Mouse (Mus musculus): ENCODE data around the gene Hist1h1d.
"Not testable (repeated sequence)": the region's sequence is repeated elsewhere in the genome, so short reads cannot be mapped to it uniquely, and the experiment has no call there.

The Hist1h1d gene

GRCm38 (mm10) chr13:23591886-23592285 lies 38.8 kb downstream of the Hist1h1d start:
- not testable (repeated sequence) for DNase-seq (ENCODE audit: low read depth, low spot score)

GRCm38 (mm10) chr13:23592614-23593013 lies 39.6 kb downstream of the Hist1h1d start:
- no peak for DNase-seq (ENCODE audit: low read depth, low spot score)

- peak; percentile 28 for DNase-seq (ENCODE audit: low read depth, low spot score)
These were observed 40.1 kb downstream of the Hist1h1d start for GRCm38 (mm10) chr13:23593051-23593770.

- DNase-seq (ENCODE audit: low read depth, low spot score): no peak
These were observed 42.1 kb downstream of the Hist1h1d start for GRCm38 (mm10) chr13:23595185-23595584.

- no peak for DNase-seq (ENCODE audit: low read depth, low spot score)
These were observed 42.7 kb downstream of the Hist1h1d start for GRCm38 (mm10) chr13:23595622-23596372.

- peak; percentile 83 for DNase-seq (ENCODE audit: low read depth, low spot score)
These were observed 44.9 kb downstream of the Hist1h1d start for GRCm38 (mm10) chr13:23597957-23598356.

GRCm38 (mm10) chr13:23603182-23603699 lies 50.2 kb downstream of the Hist1h1d start:
- no peak for DNase-seq (ENCODE audit: low read depth, low spot score)

- DNase-seq (ENCODE audit: low read depth, low spot score): no peak
These were observed 51.4 kb downstream of the Hist1h1d start for GRCm38 (mm10) chr13:23604452-23604851.

GRCm38 (mm10) chr13:23605052-23605451 lies 52.0 kb downstream of the Hist1h1d start:
- no peak for DNase-seq (ENCODE audit: low read depth, low spot score)

GRCm38 (mm10) chr13:23609209-23609608 lies 56.1 kb downstream of the Hist1h1d start:
- DNase-seq (ENCODE audit: low read depth, low spot score): no peak

GRCm38 (mm10) chr13:23609844-23610243 lies 56.8 kb downstream of the Hist1h1d start:
- no peak for DNase-seq (ENCODE audit: low read depth, low spot score)
